Mouse (Mus musculus): ENCODE results near the gene Gm49318.
"Not testable (repeated sequence)": the region's sequence is repeated elsewhere in the genome, so short reads cannot be mapped to it uniquely, and the experiment has no call there.

Gm49318 gene

DNA sequence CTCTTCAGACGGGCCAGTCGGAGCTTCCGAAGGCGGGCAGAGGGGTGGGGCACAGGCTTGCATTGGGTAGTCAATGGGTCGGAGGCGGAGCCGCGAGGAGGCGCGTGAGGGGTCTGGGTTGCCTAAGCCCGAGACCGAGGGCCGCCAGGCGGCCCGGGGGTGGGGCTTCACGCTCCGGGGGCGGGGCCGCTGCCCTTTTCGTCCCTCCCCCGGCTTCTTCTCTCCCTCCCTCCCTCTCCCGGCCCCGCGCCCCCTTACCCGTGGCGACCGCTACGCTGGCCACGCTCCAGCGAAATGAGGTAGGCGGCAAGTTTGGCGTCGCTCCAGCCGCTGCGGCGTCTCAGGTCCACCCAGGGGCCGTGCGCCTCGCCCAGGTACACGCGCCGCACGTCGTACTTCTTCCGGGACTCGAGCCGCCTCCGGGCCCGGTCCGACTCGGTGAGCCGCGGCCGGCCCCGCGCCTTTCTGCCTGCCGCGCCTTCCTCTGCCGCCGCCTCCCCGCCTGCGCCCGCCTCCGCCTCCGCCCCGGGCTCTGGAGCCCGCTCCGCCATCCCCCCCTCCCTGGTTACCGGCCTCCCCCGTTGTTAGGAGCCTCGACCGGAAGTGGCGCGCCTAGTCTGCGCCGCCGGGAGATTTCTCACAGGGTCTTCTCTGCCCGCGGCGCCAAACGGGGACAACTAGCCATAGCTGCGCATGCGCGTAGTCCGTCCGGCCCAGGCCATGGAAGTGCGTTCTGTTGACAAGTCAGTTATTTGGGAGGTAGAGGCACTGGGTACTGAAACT lies at the start of gene Gm49318, which contains the start of gene Zfp653:
Gene Gm49318, minus strand, starts transcription at position 469 of the 783 bp plus-strand sequence.
Gene Zfp653, minus strand, starts transcription at position 586 of the 783 bp plus-strand sequence.
- peak; percentile 99 for DNase-seq

GRCm38 (mm10) chr9:22119543-22119942 lies 48.5 kb upstream of the Gm49318 start:
- no peak for DNase-seq

DNA sequence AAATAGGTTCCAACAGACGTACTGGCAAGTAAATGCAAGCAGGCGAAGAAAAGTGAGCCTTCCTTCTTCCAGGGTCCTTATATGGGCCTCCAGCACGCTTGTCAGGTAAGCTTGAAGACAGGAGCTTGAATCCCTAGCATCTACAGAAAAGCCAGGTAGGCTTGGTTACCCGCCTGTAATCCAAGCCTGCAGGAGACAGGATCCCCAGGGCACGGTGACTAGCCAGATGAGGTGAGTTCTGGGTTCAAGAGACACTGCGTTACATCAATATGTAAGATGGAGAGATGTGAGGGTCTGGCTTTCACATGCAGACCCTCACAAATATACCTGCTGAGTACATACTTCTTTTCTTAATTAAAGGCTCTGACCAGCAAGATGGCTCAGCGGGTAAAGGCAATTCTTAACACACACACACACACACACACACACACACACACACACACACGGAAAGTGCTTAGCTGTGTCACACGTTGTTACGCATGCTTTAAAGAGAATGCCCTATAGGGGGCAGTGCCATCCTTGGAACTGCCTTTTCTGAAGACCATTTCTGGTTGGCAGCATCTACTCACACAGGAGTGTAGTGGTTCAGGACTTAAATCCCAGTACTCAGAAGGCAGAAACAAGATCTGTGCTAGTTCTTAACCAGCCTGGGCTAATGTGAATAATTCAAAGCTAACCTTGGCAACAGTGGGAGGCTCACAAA lies 46.8 kb upstream of the Gm49318 start:
- peak; percentile 79 to 87 for DNase-seq

GRCm38 (mm10) chr9:22116740-22117426 lies 45.8 kb upstream of the Gm49318 start, which contains the start of gene Elof1:
Elof1 (minus strand) TSS chr9:22117172.
- peak; percentile 95 to 97 for DNase-seq

GRCm38 (mm10) chr9:22116086-22116485 lies 45.0 kb upstream of the Gm49318 start:
- peak; percentile 75 to 81 for DNase-seq

- DNase-seq = no peak
Observed at GRCm38 (mm10) chr9:22115635-22116034, 44.6 kb upstream of the Gm49318 start.

GRCm38 (mm10) chr9:22108194-22108593 lies 37.1 kb upstream of the Gm49318 start:
- peak in 1 of 2 experiments; percentile 7 for DNase-seq

DNA sequence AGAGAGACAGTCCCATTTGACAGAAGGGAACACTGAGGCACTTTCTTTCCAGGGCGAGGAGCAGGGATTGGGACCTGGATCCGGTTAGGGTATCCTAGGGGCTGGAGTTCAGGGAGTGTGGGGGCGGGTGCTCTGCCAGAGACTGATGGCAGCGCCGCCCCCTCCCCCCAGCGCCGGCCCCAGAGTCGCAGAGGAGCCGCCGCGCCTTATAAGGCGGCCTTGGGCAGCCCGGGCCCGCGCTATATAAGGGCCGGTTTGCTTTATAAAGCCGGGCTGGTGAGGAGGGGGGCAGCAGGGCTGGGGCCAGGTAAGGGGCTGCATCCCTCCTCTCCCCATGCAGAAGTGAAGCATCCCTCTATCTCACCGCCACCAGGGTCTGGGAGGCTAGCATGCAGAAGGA lies 28.9 kb upstream of the Gm49318 start:
- peak in 1 of 2 experiments; percentile 9 for DNase-seq

- DNase-seq = peak; percentile 45 to 47
Observed at GRCm38 (mm10) chr9:22098993-22099696, 28.1 kb upstream of the Gm49318 start, which contains the start of gene Cnn1. Cnn1 (plus strand) TSS chr9:22099216.

- peak; percentile 91 to 92 for DNase-seq
Observed at GRCm38 (mm10) chr9:22095854-22096307, 24.8 kb upstream of the Gm49318 start.

- DNase-seq = no peak
Observed at GRCm38 (mm10) chr9:22092746-22093145, 21.7 kb upstream of the Gm49318 start.

DNA sequence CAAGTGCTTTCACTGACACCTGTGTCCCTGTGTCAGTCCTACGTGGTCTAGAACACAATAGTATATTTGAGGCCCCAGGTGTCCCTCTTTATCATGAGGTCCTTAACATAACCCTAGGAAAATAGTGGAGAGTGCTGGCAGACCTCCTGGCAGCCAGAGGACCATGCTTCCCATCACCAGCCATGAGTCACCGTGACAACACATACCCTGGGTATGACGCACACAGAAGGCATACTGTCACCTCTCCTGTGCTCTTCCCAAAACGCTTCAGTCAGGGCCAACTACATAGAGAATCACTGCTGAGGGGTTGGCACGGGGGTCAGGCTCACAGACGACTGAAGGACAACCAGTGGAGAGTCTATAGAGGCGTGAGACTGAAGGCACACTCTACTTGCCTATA lies 18.9 kb upstream of the Gm49318 start:
- DNase-seq = no peak

GRCm38 (mm10) chr9:22089281-22089680 lies 18.2 kb upstream of the Gm49318 start:
- DNase-seq = no peak

DNA sequence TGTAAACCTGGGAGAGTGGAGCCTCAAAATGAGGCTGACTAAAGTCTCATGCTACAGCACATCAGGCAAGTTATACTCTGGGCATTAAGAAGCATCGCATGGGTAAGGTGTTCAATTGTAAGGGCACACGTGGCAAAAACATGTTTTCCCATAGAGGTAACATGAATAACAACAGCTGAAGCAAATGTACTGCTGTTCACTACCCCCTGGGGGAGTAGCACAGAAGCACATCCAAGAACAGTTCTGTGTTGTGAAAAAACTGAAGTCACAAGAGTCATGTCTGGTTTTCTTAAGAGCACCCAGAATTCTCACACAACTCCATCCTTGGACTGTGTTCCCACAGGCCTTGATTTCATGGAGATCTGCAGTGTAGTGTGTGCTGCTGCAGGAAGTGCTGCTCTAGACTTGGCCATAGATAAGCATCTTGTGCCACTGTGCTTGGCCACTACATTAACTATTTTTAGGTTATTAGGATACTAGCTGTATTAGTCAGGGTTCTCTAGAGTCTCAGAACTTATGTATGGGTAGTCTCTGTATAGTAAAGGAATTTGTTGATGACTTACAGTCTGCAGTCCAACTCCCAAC lies 16.1 kb upstream of the Gm49318 start:
- DNase-seq = no peak

GRCm38 (mm10) chr9:22086012-22086411 lies 15.0 kb upstream of the Gm49318 start:
- no peak for DNase-seq

DNA sequence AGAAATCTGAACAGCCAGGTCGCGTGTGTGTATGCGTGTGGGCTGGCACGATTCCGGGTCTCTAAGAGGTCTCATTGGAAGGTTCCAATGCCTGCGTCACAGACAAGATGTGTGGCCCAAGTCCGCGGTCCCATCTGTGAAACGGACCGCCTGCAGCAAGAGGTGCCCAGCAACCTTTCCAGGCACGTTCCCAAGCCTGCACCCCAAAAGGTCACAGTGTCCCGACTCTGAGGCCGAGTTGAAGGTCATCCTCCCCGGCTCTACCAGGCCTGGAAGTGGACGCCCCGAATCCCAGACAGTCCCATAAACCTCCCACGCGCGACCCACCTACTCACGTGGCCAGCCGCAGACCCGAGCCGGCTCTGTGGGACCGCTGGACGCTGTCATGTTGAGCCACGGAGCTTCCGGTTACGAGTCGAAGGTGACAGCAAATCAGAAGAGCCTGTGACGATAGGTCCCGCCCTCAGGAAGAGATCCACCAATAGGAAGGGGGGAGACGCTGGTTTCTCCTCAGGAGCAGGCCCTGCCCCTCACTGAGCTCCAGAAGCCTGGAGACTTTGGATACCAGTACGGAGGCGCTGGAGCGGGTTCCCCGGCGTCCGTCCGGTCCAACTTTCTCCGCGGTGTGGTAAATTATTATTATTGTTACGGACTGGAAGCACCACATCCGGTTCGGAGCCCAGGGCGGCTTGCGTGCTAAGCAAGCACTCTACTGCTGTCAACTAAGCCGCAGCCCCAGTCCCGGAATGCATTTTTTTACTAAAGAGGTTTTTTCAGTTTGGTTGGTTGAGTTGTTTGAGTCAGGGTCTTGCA lies 14.2 kb upstream of the Gm49318 start, which contains the start of gene Ecsit:
Gene Ecsit, minus strand, starts transcription at position 417 of the 813 bp plus-strand sequence.
- peak; percentile 96 for DNase-seq

DNA sequence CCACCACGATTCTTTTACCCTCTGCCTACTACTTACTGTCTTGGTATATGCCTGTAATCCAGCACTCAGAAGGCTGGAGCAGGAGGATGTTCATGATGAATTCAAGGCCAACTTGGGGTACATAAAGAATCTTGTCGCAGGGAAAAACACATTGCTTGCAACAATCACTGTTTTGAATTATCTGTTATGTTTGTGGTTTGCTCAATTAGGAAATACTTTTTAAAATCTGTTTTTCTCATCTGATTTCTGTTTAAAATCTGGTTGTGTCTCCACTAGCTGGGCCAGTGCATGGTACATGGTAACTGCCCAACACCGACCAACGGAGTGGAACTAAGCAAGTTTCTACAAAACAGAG lies 13.6 kb upstream of the Gm49318 start:
- no peak for DNase-seq

GRCm38 (mm10) chr9:22076223-22076622 lies 5.2 kb upstream of the Gm49318 start:
- no peak for DNase-seq

DNA sequence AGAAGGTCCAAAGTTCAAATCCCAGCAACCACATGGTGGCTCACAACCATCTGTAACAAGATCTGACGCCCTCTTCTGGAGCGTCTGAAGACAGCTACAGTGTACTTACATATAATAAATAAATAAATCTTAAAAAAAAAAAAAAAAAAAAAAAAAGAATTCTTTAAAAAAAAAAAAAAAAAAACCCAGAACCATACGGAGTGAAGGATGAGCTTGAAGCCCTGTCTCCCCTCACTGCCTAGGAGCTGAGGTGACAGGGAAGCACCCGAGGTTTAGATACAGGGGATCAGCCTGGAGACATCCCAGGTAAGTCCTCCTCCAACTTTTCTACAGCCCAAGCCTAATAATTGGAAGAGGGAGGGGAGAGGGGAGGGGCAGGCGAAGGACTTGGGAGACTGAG lies 4.7 kb upstream of the Gm49318 start:
- DNase-seq = not testable (repeated sequence)

- DNase-seq = peak; percentile 52 to 59
Observed at GRCm38 (mm10) chr9:22072276-22072675, 1.2 kb upstream of the Gm49318 start.

All from cerebellum, postnatal 10 days (tissue).